Mouse (Mus musculus): ENCODE results near the gene Wdr63.

DNA sequence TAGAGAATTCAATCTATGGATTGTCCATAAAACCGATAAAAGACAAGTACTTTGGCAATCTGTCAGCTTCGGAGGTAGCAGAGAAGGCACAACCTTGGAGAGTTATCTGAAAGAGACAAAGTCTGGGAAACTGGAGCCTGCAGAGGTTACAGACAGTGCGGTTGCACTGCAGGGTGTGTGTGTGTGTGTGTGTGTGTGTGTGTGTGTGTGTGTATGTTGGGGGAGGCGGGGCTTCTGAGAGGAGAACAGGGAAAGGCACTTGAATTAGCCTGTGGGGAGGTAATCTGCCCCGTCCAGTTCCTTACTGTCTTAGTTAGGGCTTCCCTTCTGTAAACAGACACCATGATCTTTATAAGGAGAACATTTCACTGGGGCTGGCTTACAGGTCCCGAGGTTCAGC lies 100.1 kb downstream of the Wdr63 start:
- no peak for TF ChIP-seq CTCF (IDR thresholded peaks at IDR 0.05)
- no peak for TF ChIP-seq POLR2A (IDR thresholded peaks at IDR 0.05; ENCODE audit: insufficient read depth, low read depth, low read length)

Data from heart, adult 2 months (tissue).